Mouse (Mus musculus): Measurements from ENCODE around the gene Rcbtb1. TPM values are rescaled to one million over a fixed set of nuclear protein-coding genes. Genes with fewer than 3 reads are reported as not detected.
"Not testable (repeated sequence)": the region's sequence is repeated elsewhere in the genome, so short reads cannot be mapped to it uniquely, and the experiment has no call there.

The Rcbtb1 gene
- polyA plus RNA-seq, 1 experiment from 2014 or later, result 84.5 TPM

DNA sequence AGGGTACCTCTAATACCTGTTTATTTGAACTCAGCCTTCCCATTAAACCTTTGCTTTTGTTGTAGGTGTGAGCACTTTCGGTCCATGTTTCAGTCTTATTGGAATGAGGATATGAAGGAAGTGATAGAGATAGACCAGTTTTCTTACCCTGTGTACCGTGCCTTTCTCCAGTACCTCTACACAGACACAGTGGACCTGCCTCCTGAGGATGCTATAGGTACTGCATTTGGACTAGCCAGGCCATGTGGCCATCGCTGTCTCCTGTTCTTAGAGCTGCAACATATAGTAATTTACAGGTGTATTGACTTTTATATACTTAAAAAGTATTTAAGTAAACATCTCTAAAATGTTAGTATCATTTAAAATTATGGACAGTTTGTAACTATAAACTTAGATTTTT is 28.8 kb downstream of the Rcbtb1 start:
- peak; percentile 23 for TF ChIP-seq CTCF (IDR thresholded peaks at IDR 0.05; ENCODE audit: low read depth)
- no peak overlapping the region for H3K9ac ChIP-seq
- H3K4me2 ChIP-seq, result no peak overlapping the region
- no peaks in the 10 kb centered on the region for H3K4me1 ChIP-seq (ENCODE audit: insufficient read depth)
- WGBS, result 93% methylated on average over 3 of the region's 3 CpGs
- no peaks in the 10 kb centered on the region for H3K27me3 ChIP-seq (ENCODE audit: insufficient read depth, low read length)
- ATAC-seq (ENCODE audit: insufficient read depth), result no peak
- H3K36me3 ChIP-seq (ENCODE audit: insufficient read depth), result peaks cover 93% of the 10 kb centered on the region
- DNase-seq, result no peak
- no peaks in the 10 kb centered on the region for H3K9me3 ChIP-seq (ENCODE audit: low read depth, low read length)
- no peak overlapping the region for H3K4me3 ChIP-seq (ENCODE audit: low read depth, low read length)
- no peak overlapping the region for H3K27ac ChIP-seq (ENCODE audit: low read depth)

- H3K4me2 ChIP-seq, result no peak overlapping the region
- ATAC-seq (ENCODE audit: insufficient read depth) (no peak), DNase-seq (no peak)
- WGBS, result 91% methylated on average over 21 of the region's 21 CpGs
- H3K4me1 ChIP-seq (ENCODE audit: insufficient read depth), result no peaks in the 10 kb centered on the region
- H3K9me3 ChIP-seq (ENCODE audit: low read depth, low read length), result no peaks in the 10 kb centered on the region
- H3K36me3 ChIP-seq (ENCODE audit: insufficient read depth), result peaks cover 93% of the 10 kb centered on the region
- no peak for TF ChIP-seq CTCF (IDR thresholded peaks at IDR 0.05; ENCODE audit: low read depth)
- H3K27me3 ChIP-seq (ENCODE audit: insufficient read depth, low read length), result no peaks in the 10 kb centered on the region
- no peak overlapping the region for H3K27ac ChIP-seq (ENCODE audit: low read depth)
- no peak overlapping the region for H3K9ac ChIP-seq
- no peak overlapping the region for H3K4me3 ChIP-seq (ENCODE audit: low read depth, low read length)
Measured at GRCm38 (mm10) chr14:59230331-59230966, 29.4 kb downstream of the Rcbtb1 start.

- Histone ChIP-seq H3K27ac (ENCODE audit: low read depth) (no peak overlapping the region), H3K9me3 (ENCODE audit: low read depth, low read length) (no peaks in the 10 kb centered on the region), H3K4me2 (no peak overlapping the region), H3K4me1 (ENCODE audit: insufficient read depth) (no peaks in the 10 kb centered on the region), H3K36me3 (ENCODE audit: insufficient read depth) (peaks cover 89% of the 10 kb centered on the region), H3K9ac (no peak overlapping the region), H3K4me3 (ENCODE audit: low read depth, low read length) (no peak overlapping the region), H3K27me3 (ENCODE audit: insufficient read depth, low read length) (no peaks in the 10 kb centered on the region)
- peak; percentile 37 for DNase-seq
- ATAC-seq (ENCODE audit: insufficient read depth), result no peak
- peak; percentile 36; the same call in 1 of the 2 replicates for TF ChIP-seq CTCF (IDR thresholded peaks at IDR 0.05; ENCODE audit: low read depth)
- 62% methylated on average over 5 of the region's 5 CpGs for WGBS
Measured at GRCm38 (mm10) chr14:59232003-59232402, 31.0 kb downstream of the Rcbtb1 start.

- ATAC-seq (ENCODE audit: insufficient read depth), result no peak
- Histone ChIP-seq H3K27me3 (ENCODE audit: insufficient read depth, low read length) (no peaks in the 10 kb centered on the region), H3K27ac (ENCODE audit: low read depth) (no peak overlapping the region), H3K4me2 (no peak overlapping the region), H3K9me3 (ENCODE audit: low read depth, low read length) (no peaks in the 10 kb centered on the region), H3K4me3 (ENCODE audit: low read depth, low read length) (no peak overlapping the region), H3K9ac (no peak overlapping the region), H3K4me1 (ENCODE audit: insufficient read depth) (no peaks in the 10 kb centered on the region), H3K36me3 (ENCODE audit: insufficient read depth) (peaks cover 87% of the 10 kb centered on the region)
- DNase-seq, result no peak
- peak; percentile 22 for TF ChIP-seq CTCF (IDR thresholded peaks at IDR 0.05; ENCODE audit: low read depth)
- 81% methylated on average over 9 of the region's 9 CpGs for WGBS
Measured at GRCm38 (mm10) chr14:59233635-59234034, 32.6 kb downstream of the Rcbtb1 start.

GRCm38 (mm10) chr14:59250350-59250749 is 49.3 kb downstream of the Rcbtb1 start:
- not testable (repeated sequence) for H3K9me3 ChIP-seq (ENCODE audit: low read depth, low read length); ATAC-seq (ENCODE audit: insufficient read depth); H3K36me3 ChIP-seq (ENCODE audit: insufficient read depth); H3K27ac ChIP-seq (ENCODE audit: low read depth); H3K4me3 ChIP-seq (ENCODE audit: low read depth, low read length); H3K27me3 ChIP-seq (ENCODE audit: insufficient read depth, low read length); H3K4me2 ChIP-seq; H3K4me1 ChIP-seq (ENCODE audit: insufficient read depth); H3K9ac ChIP-seq
- WGBS, result 38% methylated on average over 5 of the region's 5 CpGs
- TF ChIP-seq CTCF (IDR thresholded peaks at IDR 0.05; ENCODE audit: low read depth), result peak; percentile 57
- peak; percentile 78 for DNase-seq

- 82% methylated on average over 1 of the region's 1 CpGs for WGBS
- H3K9me3 ChIP-seq (ENCODE audit: low read depth, low read length); H3K27me3 ChIP-seq (ENCODE audit: insufficient read depth, low read length); H3K36me3 ChIP-seq (ENCODE audit: insufficient read depth); H3K27ac ChIP-seq (ENCODE audit: low read depth); ATAC-seq (ENCODE audit: insufficient read depth); DNase-seq; H3K9ac ChIP-seq; H3K4me3 ChIP-seq (ENCODE audit: low read depth, low read length); H3K4me2 ChIP-seq; H3K4me1 ChIP-seq (ENCODE audit: insufficient read depth): not testable (repeated sequence)
Measured at GRCm38 (mm10) chr14:59255861-59256260, 54.9 kb downstream of the Rcbtb1 start.

DNA sequence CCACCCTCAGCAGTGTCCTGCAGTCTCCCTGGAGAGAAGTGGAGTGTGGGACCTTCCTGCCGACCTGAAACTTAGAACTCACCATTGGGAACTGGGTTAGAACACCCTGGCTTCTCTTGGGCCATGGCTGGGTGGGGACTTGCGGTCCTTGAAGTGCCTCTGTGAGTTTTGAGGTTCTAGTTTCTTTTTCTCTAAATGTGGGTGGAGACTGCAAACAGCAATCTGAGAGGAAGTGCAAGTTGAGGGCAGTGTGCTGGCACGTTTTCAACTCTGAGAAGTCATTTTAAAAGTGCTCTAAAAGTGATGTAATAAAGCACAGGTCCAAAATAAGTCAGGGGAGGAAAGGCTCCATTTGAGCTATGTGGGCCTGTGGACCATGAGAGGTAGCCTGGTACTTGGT is 59.0 kb downstream of the Rcbtb1 start, which contains the start of gene Gm6904:
Gene Gm6904, minus strand, starts transcription at position 161 of the 400 bp plus-strand sequence.
- Histone ChIP-seq H3K27me3 (ENCODE audit: insufficient read depth, low read length) (no peaks in the 10 kb centered on the region), H3K9ac (no peak within 1 kb of the TSS), H3K9me3 (ENCODE audit: low read depth, low read length) (no peaks in the 10 kb centered on the region), H3K4me3 (ENCODE audit: low read depth, low read length) (no peak within 1 kb of the TSS), H3K27ac (ENCODE audit: low read depth) (no peak within 1 kb of the TSS), H3K4me1 (ENCODE audit: insufficient read depth) (no peaks in the 10 kb centered on the region), H3K4me2 (no peak within 1 kb of the TSS), H3K36me3 (ENCODE audit: insufficient read depth) (no peaks in the 10 kb centered on the region)
- WGBS, result 49% methylated on average over 3 of the region's 3 CpGs
- TF ChIP-seq CTCF (IDR thresholded peaks at IDR 0.05; ENCODE audit: low read depth), result no peak
- ATAC-seq (ENCODE audit: insufficient read depth), result no peak
- peak; percentile 64 for DNase-seq

DNA sequence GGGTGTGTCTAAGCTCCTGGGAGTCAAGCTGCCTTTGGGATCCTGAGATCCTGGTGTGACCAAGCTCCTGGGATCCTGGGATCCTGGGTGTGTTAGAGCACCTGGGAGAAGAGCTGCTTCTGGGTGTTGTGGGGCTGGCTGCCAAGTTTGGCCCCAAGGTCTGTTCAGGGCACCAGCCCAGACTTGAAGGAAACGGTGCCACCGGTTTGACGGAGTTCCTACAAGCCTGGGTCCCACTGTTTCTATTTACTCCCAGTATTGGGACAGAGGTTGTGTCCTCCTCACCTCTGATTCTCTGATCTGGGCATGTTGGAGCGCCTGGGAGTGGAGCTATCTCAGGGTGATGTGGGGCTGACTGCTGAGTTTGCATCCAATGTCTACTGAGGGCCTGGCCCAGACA is 74.0 kb downstream of the Rcbtb1 start:
- not testable (repeated sequence) for H3K4me3 ChIP-seq (ENCODE audit: low read depth, low read length); H3K9me3 ChIP-seq (ENCODE audit: low read depth, low read length); H3K4me1 ChIP-seq (ENCODE audit: insufficient read depth); H3K9ac ChIP-seq; DNase-seq; H3K27me3 ChIP-seq (ENCODE audit: insufficient read depth, low read length); ATAC-seq (ENCODE audit: insufficient read depth); H3K36me3 ChIP-seq (ENCODE audit: insufficient read depth); H3K27ac ChIP-seq (ENCODE audit: low read depth); H3K4me2 ChIP-seq
- 81% methylated on average over 4 of the region's 4 CpGs for WGBS

Other genes with a start within 250 kb of the Rcbtb1 start
- not detected in 2 replicates for gene 1700129C05Rik, start 58.3 kb upstream of the Rcbtb1 start, polyA plus RNA-seq (2014; fragmentation: Nextera tagmentation; extraction: Ambion mirVana)
- not detected in 2 replicates for gene Gm5142, start 22.5 kb upstream of the Rcbtb1 start, polyA plus RNA-seq (2014; fragmentation: Nextera tagmentation; extraction: Ambion mirVana)
- gene Gm6904, start 59.0 kb downstream of the Rcbtb1 start, polyA plus RNA-seq (2014; fragmentation: Nextera tagmentation; extraction: Ambion mirVana), result 0.22 TPM in 1 of 2 replicates, not detected in the other
- 0.27 TPM in 1 of 2 replicates, not detected in the other for gene Phf11a, start 96.3 kb downstream of the Rcbtb1 start, polyA plus RNA-seq (2014; fragmentation: Nextera tagmentation; extraction: Ambion mirVana)
- 0.53 and 0.84 TPM in 2 replicates for gene Phf11b, start 140.1 kb downstream of the Rcbtb1 start, polyA plus RNA-seq (2014; fragmentation: Nextera tagmentation; extraction: Ambion mirVana)
- 0.50 and 1.0 TPM in 2 replicates for gene Phf11d, start 164.3 kb downstream of the Rcbtb1 start, polyA plus RNA-seq (2014; fragmentation: Nextera tagmentation; extraction: Ambion mirVana)
- 1.1 TPM in 2 replicates for gene Phf11c, start 194.2 kb downstream of the Rcbtb1 start, polyA plus RNA-seq (2014; fragmentation: Nextera tagmentation; extraction: Ambion mirVana)
- 14.1 and 14.9 TPM in 2 replicates for gene Setdb2, start 239.7 kb downstream of the Rcbtb1 start, polyA plus RNA-seq (2014; fragmentation: Nextera tagmentation; extraction: Ambion mirVana)
- 44.6 and 44.8 TPM in 2 replicates for gene Cab39l, start 239.8 kb downstream of the Rcbtb1 start, polyA plus RNA-seq (2014; fragmentation: Nextera tagmentation; extraction: Ambion mirVana)

All from lung, embryonic 14.5 days (tissue).